ENCODE assay signal across 7 mouse cellular contexts in genomic region chr7:111024068-111024594, GRCm38 (mm10). TPM values are rescaled to one million over a fixed set of nuclear protein-coding genes. Genes with fewer than 3 reads are reported as not detected.
DNase-seq lines count a peak whose midpoint lies in the region; ATAC-seq and TF ChIP-seq lines count a peak whose summit lies in the region.

No protein-coding gene starts in this region.

- H3K36me3 ChIP-seq in forebrain, embryonic 14.5 days (ENCODE audit: control insufficient read depth, insufficient read depth, low read length): no peaks in the 10 kb centered on the region
- H3K36me3 ChIP-seq in midbrain, embryonic 11.5 days (ENCODE audit: control insufficient read depth, insufficient read depth, low read length): no peaks in the 10 kb centered on the region

- no peak overlapping the region for H3K9ac ChIP-seq in forebrain, embryonic 14.5 days (ENCODE audit: low read length)
- peak overlapping the region; percentile 38; the same call in 1 of the 2 replicates for H3K9ac ChIP-seq in midbrain, embryonic 11.5 days (ENCODE audit: low read length)

- peaks cover 5% of the 10 kb centered on the region; the same call in 1 of the 2 replicates for H3K4me1 ChIP-seq in forebrain, embryonic 14.5 days (ENCODE audit: control insufficient read depth, insufficient read depth, low read length)
- H3K4me1 ChIP-seq in midbrain, embryonic 11.5 days (ENCODE audit: control insufficient read depth, insufficient read depth, low read length): peaks cover 3% of the 10 kb centered on the region; the same call in 1 of the 2 replicates

- no peak overlapping the region for H3K4me2 ChIP-seq in forebrain, embryonic 14.5 days (ENCODE audit: low read length)
- no peak overlapping the region for H3K4me2 ChIP-seq in midbrain, embryonic 11.5 days

- TF ChIP-seq CTCF in left cerebral cortex, adult 2 months (IDR thresholded peaks at IDR 0.05): no peak

- no peaks in the 10 kb centered on the region for H3K27me3 ChIP-seq in forebrain, embryonic 14.5 days (replicated peaks; ENCODE audit: control insufficient read depth, insufficient read depth, low read length)
- H3K27me3 ChIP-seq in midbrain, embryonic 11.5 days (ENCODE audit: control insufficient read depth, insufficient read depth, low read length): no peaks in the 10 kb centered on the region

- no peaks in the 10 kb centered on the region for H3K9me3 ChIP-seq in forebrain, embryonic 14.5 days (replicated peaks; ENCODE audit: control insufficient read depth, low read length)
- no peaks in the 10 kb centered on the region for H3K9me3 ChIP-seq in midbrain, embryonic 11.5 days (ENCODE audit: control insufficient read depth, low read length)

- WGBS in forebrain, embryonic 14.5 days: 12% methylated on average over 8 of the region's 8 CpGs
- WGBS in midbrain, embryonic 11.5 days: 26% methylated on average over 8 of the region's 8 CpGs

- peak; percentile 52 to 56 for DNase-seq in urinary bladder, adult 18-20 months (ENCODE audit: low spot score in 2 of 2)
- DNase-seq in urinary bladder, postnatal 4 days (ENCODE audit: low spot score in 2 of 2): no peak
- DNase-seq in forebrain, embryonic 14.5 days (ENCODE audit: low spot score): peak; percentile 36
- DNase-seq in kidney, postnatal 14 days: peak; percentile 58
- peak; percentile 87 for DNase-seq in midbrain, embryonic 11.5 days (ENCODE audit: low spot score, missing footprints)
- no peak for DNase-seq in left cerebral cortex, adult 8-10 months (ENCODE audit: low spot score in 2 of 2)
- DNase-seq in left cerebral cortex, adult 2 months (ENCODE audit: extremely low spot score in 1 of 2, low spot score in 2 of 2): no peak

- intact Hi-C loops in left cerebral cortex, adult 2 months (cut with DNase I): no loop called here

- no peak overlapping the region for H3K27ac ChIP-seq in forebrain, embryonic 14.5 days (ENCODE audit: low read depth, low read length)
- H3K27ac ChIP-seq in midbrain, embryonic 11.5 days (ENCODE audit: low read depth, low read length): no peak overlapping the region; the same call in 1 of the 2 replicates
- H3K27ac ChIP-seq in left cerebral cortex, adult 2 months: no peak overlapping the region; the same call in 1 of the 2 replicates

- no peak overlapping the region for H3K4me3 ChIP-seq in forebrain, embryonic 14.5 days (ENCODE audit: low read depth, low read length)
- H3K4me3 ChIP-seq in midbrain, embryonic 11.5 days (ENCODE audit: low read depth, low read length): no peak overlapping the region
- no peak overlapping the region for H3K4me3 ChIP-seq in left cerebral cortex, adult 2 months

- ATAC-seq in forebrain, embryonic 14.5 days: no peak
- ATAC-seq in midbrain, embryonic 11.5 days (ENCODE audit: low FRiP score): no peak

RNA-seq across cellular contexts. Expression of gene Ctr9, which starts 4.6 kb away (rescaled TPM):
- polyA plus RNA-seq in forebrain, embryonic 14.5 days (2014; fragmentation: Nextera tagmentation; extraction: Ambion mirVana): 62.0 and 71.0 TPM in 2 replicates
- polyA plus RNA-seq in midbrain, embryonic 11.5 days (2014; fragmentation: Nextera tagmentation; extraction: Ambion mirVana): 84.2 and 92.4 TPM in 2 replicates
- total RNA-seq in left cerebral cortex, adult 8-10 months (2022): 10 to 100 TPM; 38.2 to 40.9 (median 39.2) TPM
- 10 to 100 TPM; 40.7 to 44.8 TPM for total RNA-seq in left cerebral cortex, adult 2 months (2021)

RNA-seq across cellular contexts. Expression of gene Mrvi1, which starts 41.9 kb away (rescaled TPM):
- 0.58 and 1.3 TPM in 2 replicates for polyA plus RNA-seq in forebrain, embryonic 14.5 days (2014; fragmentation: Nextera tagmentation; extraction: Ambion mirVana)
- 1.9 and 2.2 TPM in 2 replicates for polyA plus RNA-seq in midbrain, embryonic 11.5 days (2014; fragmentation: Nextera tagmentation; extraction: Ambion mirVana)
- 1 to 10 TPM; 2.1 to 3.6 (median 3.3) TPM for total RNA-seq in left cerebral cortex, adult 8-10 months (2022)
- 1 to 10 TPM; 1.4 to 4.3 TPM for total RNA-seq in left cerebral cortex, adult 2 months (2021)

RNA-seq across cellular contexts. Expression of gene Eif4g2, which starts 58.7 kb away (rescaled TPM):
- 1,462 and 1,469 TPM in 2 replicates for polyA plus RNA-seq in forebrain, embryonic 14.5 days (2014; fragmentation: Nextera tagmentation; extraction: Ambion mirVana)
- polyA plus RNA-seq in midbrain, embryonic 11.5 days (2014; fragmentation: Nextera tagmentation; extraction: Ambion mirVana): 2,057 and 2,255 TPM in 2 replicates
- total RNA-seq in left cerebral cortex, adult 8-10 months (2022): 100 to 1,000 TPM; 569 to 611 (median 588) TPM
- total RNA-seq in left cerebral cortex, adult 2 months (2021): 100 to 1,000 TPM; 624 to 655 TPM

Comparison
In these comparisons a context has a peak if more than half of its experiments do, and no peak if none do; other contexts are left out.
1. DNase-seq: peak in urinary bladder, adult 18-20 months (2 of 2), forebrain, embryonic 14.5 days (single experiment), kidney, postnatal 14 days (single experiment) and midbrain, embryonic 11.5 days (single experiment); none in urinary bladder, postnatal 4 days (0 of 2), left cerebral cortex, adult 8-10 months (0 of 2) and left cerebral cortex, adult 2 months (0 of 2).